Mouse (Mus musculus): ENCODE data around the gene Trim28. TPM values are rescaled to one million over a fixed set of nuclear protein-coding genes. Genes with fewer than 3 reads are reported as not detected.
A peak's percentile ranks its signal among the peaks of the same experiment; 100 is the strongest.

The Trim28 gene
- polyA plus RNA-seq, 1 experiment from 2014 or later: 57.9 TPM

- Histone ChIP-seq H3K4me3 (ENCODE audit: low read depth, low read length) (no peak overlapping the region), H3K4me1 (ENCODE audit: control insufficient read depth, low read depth, low read length) (peaks cover 12% of the 10 kb centered on the region), H3K4me2 (ENCODE audit: low read depth, low read length) (no peak overlapping the region), H3K27me3 (ENCODE audit: control insufficient read depth, insufficient read depth, low read depth, low read length) (no peaks in the 10 kb centered on the region), H3K36me3 (ENCODE audit: control insufficient read depth, insufficient read depth) (peaks cover 14% of the 10 kb centered on the region), H3K27ac (ENCODE audit: low read length) (no peak overlapping the region), H3K9me3 (replicated peaks; ENCODE audit: control insufficient read depth, low read length) (no peaks in the 10 kb centered on the region), H3K9ac (ENCODE audit: low read depth, low read length) (no peak overlapping the region)
- ATAC-seq (ENCODE audit: low read depth): no peak
- WGBS (ENCODE audit: insufficient replicate concordance): 84% methylated on average over 25 of the region's 25 CpGs
Measured at GRCm38 (mm10) chr7:12970906-12971305, 28.0 kb upstream of the Trim28 start.

GRCm38 (mm10) chr7:12977682-12978389 is 21.1 kb upstream of the Trim28 start, which contains the start of gene Zfp446:
Zfp446 (plus strand) TSS chr7:12977848.
- peak within 1 kb of the TSS; percentile 72 for H3K9ac ChIP-seq (ENCODE audit: low read depth, low read length)
- H3K27me3 ChIP-seq (ENCODE audit: control insufficient read depth, insufficient read depth, low read depth, low read length): no peaks in the 10 kb centered on the region
- no peaks in the 10 kb centered on the region for H3K36me3 ChIP-seq (ENCODE audit: control insufficient read depth, insufficient read depth)
- peaks cover 20% of the 10 kb centered on the region for H3K4me1 ChIP-seq (ENCODE audit: control insufficient read depth, low read depth, low read length)
- H3K9me3 ChIP-seq (replicated peaks; ENCODE audit: control insufficient read depth, low read length): no peaks in the 10 kb centered on the region
- WGBS (ENCODE audit: insufficient replicate concordance): under 1% methylated on average over 48 of the region's 49 CpGs
- peak within 1 kb of the TSS; percentile 89 for H3K4me2 ChIP-seq (ENCODE audit: low read depth, low read length)
- H3K4me3 ChIP-seq (ENCODE audit: low read depth, low read length): peak within 1 kb of the TSS; percentile 72
- ATAC-seq (ENCODE audit: low read depth): peak; percentile 99
- H3K27ac ChIP-seq (ENCODE audit: low read length): peak within 1 kb of the TSS; percentile 93

GRCm38 (mm10) chr7:12978931-12979722 is 19.8 kb upstream of the Trim28 start:
- no peak for ATAC-seq (ENCODE audit: low read depth)
- peak overlapping the region; percentile 89 for H3K4me2 ChIP-seq (ENCODE audit: low read depth, low read length)
- 75% methylated on average over 18 of the region's 18 CpGs for WGBS (ENCODE audit: insufficient replicate concordance)
- no peaks in the 10 kb centered on the region for H3K9me3 ChIP-seq (replicated peaks; ENCODE audit: control insufficient read depth, low read length)
- H3K9ac ChIP-seq (ENCODE audit: low read depth, low read length): peak overlapping the region; percentile 72
- peak overlapping the region; percentile 72 for H3K4me3 ChIP-seq (ENCODE audit: low read depth, low read length)
- no peaks in the 10 kb centered on the region for H3K27me3 ChIP-seq (ENCODE audit: control insufficient read depth, insufficient read depth, low read depth, low read length)
- no peaks in the 10 kb centered on the region for H3K36me3 ChIP-seq (ENCODE audit: control insufficient read depth, insufficient read depth)
- peak overlapping the region; percentile 93 for H3K27ac ChIP-seq (ENCODE audit: low read length)
- peaks cover 20% of the 10 kb centered on the region for H3K4me1 ChIP-seq (ENCODE audit: control insufficient read depth, low read depth, low read length)

- no peak for ATAC-seq (ENCODE audit: low read depth)
- Histone ChIP-seq H3K27me3 (ENCODE audit: control insufficient read depth, insufficient read depth, low read depth, low read length) (no peaks in the 10 kb centered on the region), H3K4me1 (ENCODE audit: control insufficient read depth, low read depth, low read length) (peaks cover 20% of the 10 kb centered on the region), H3K27ac (ENCODE audit: low read length) (no peak overlapping the region), H3K4me3 (ENCODE audit: low read depth, low read length) (no peak overlapping the region), H3K9me3 (replicated peaks; ENCODE audit: control insufficient read depth, low read length) (no peaks in the 10 kb centered on the region), H3K36me3 (ENCODE audit: control insufficient read depth, insufficient read depth) (no peaks in the 10 kb centered on the region), H3K9ac (ENCODE audit: low read depth, low read length) (no peak overlapping the region), H3K4me2 (ENCODE audit: low read depth, low read length) (no peak overlapping the region)
- 62% methylated on average over 6 of the region's 6 CpGs for WGBS (ENCODE audit: insufficient replicate concordance)
Measured at GRCm38 (mm10) chr7:12979776-12980175, 19.1 kb upstream of the Trim28 start.

- Histone ChIP-seq H3K27me3 (ENCODE audit: control insufficient read depth, insufficient read depth, low read depth, low read length) (no peaks in the 10 kb centered on the region), H3K4me3 (ENCODE audit: low read depth, low read length) (no peak overlapping the region), H3K9me3 (replicated peaks; ENCODE audit: control insufficient read depth, low read length) (no peaks in the 10 kb centered on the region), H3K4me1 (ENCODE audit: control insufficient read depth, low read depth, low read length) (peaks cover 20% of the 10 kb centered on the region), H3K4me2 (ENCODE audit: low read depth, low read length) (no peak overlapping the region), H3K36me3 (ENCODE audit: control insufficient read depth, insufficient read depth) (no peaks in the 10 kb centered on the region), H3K9ac (ENCODE audit: low read depth, low read length) (no peak overlapping the region), H3K27ac (ENCODE audit: low read length) (no peak overlapping the region)
- WGBS (ENCODE audit: insufficient replicate concordance): 72% methylated on average over 7 of the region's 7 CpGs
- ATAC-seq (ENCODE audit: low read depth): no peak
Measured at GRCm38 (mm10) chr7:12980291-12980690, 18.6 kb upstream of the Trim28 start.

- WGBS (ENCODE audit: insufficient replicate concordance): 29% methylated on average over 1 of the region's 1 CpGs
- Histone ChIP-seq H3K27ac (ENCODE audit: low read length) (no peak overlapping the region), H3K9ac (ENCODE audit: low read depth, low read length) (no peak overlapping the region)
Measured at GRCm38 (mm10) chr7:12985724-12986123, 13.2 kb upstream of the Trim28 start.

GRCm38 (mm10) chr7:12986906-12987305 is 12.0 kb upstream of the Trim28 start:
- no peaks in the 10 kb centered on the region for H3K36me3 ChIP-seq (ENCODE audit: control insufficient read depth, insufficient read depth)
- peaks cover 14% of the 10 kb centered on the region for H3K4me1 ChIP-seq (ENCODE audit: control insufficient read depth, low read depth, low read length)
- no peak overlapping the region for H3K4me2 ChIP-seq (ENCODE audit: low read depth, low read length)
- H3K9ac ChIP-seq (ENCODE audit: low read depth, low read length): no peak overlapping the region
- peak overlapping the region; percentile 49; the same call in 1 of the 2 replicates for H3K27ac ChIP-seq (ENCODE audit: low read length)
- no peak overlapping the region for H3K4me3 ChIP-seq (ENCODE audit: low read depth, low read length)
- H3K9me3 ChIP-seq (replicated peaks; ENCODE audit: control insufficient read depth, low read length): no peaks in the 10 kb centered on the region
- ATAC-seq (ENCODE audit: low read depth): no peak
- 71% methylated on average over 8 of the region's 8 CpGs for WGBS (ENCODE audit: insufficient replicate concordance)
- H3K27me3 ChIP-seq (ENCODE audit: control insufficient read depth, insufficient read depth, low read depth, low read length): no peaks in the 10 kb centered on the region

More at GRCm38 (mm10) chr7:12985724-12986123, 13.2 kb upstream of the Trim28 start:
- H3K4me3 ChIP-seq (ENCODE audit: low read depth, low read length): no peak overlapping the region
- no peaks in the 10 kb centered on the region for H3K27me3 ChIP-seq (ENCODE audit: control insufficient read depth, insufficient read depth, low read depth, low read length)
- peaks cover 14% of the 10 kb centered on the region for H3K4me1 ChIP-seq (ENCODE audit: control insufficient read depth, low read depth, low read length)
- H3K4me2 ChIP-seq (ENCODE audit: low read depth, low read length): no peak overlapping the region
- peak; percentile 62 for ATAC-seq (ENCODE audit: low read depth)
- H3K9me3 ChIP-seq (replicated peaks; ENCODE audit: control insufficient read depth, low read length): no peaks in the 10 kb centered on the region
- H3K36me3 ChIP-seq (ENCODE audit: control insufficient read depth, insufficient read depth): no peaks in the 10 kb centered on the region

GRCm38 (mm10) chr7:12987409-12988189 is 11.3 kb upstream of the Trim28 start:
- H3K36me3 ChIP-seq (ENCODE audit: control insufficient read depth, insufficient read depth): no peaks in the 10 kb centered on the region
- H3K9me3 ChIP-seq (replicated peaks; ENCODE audit: control insufficient read depth, low read length): no peaks in the 10 kb centered on the region
- peak overlapping the region; percentile 49; the same call in 1 of the 2 replicates for H3K27ac ChIP-seq (ENCODE audit: low read length)
- no peaks in the 10 kb centered on the region for H3K27me3 ChIP-seq (ENCODE audit: control insufficient read depth, insufficient read depth, low read depth, low read length)
- ATAC-seq (ENCODE audit: low read depth): peak; percentile 81
- no peak overlapping the region; the same call in 1 of the 2 replicates for H3K9ac ChIP-seq (ENCODE audit: low read depth, low read length)
- H3K4me2 ChIP-seq (ENCODE audit: low read depth, low read length): peak overlapping the region; percentile 24; the same call in 1 of the 2 replicates
- no peak overlapping the region for H3K4me3 ChIP-seq (ENCODE audit: low read depth, low read length)
- peaks cover 14% of the 10 kb centered on the region for H3K4me1 ChIP-seq (ENCODE audit: control insufficient read depth, low read depth, low read length)
- WGBS (ENCODE audit: insufficient replicate concordance): 39% methylated on average over 8 of the region's 8 CpGs
